Mouse (Mus musculus): ENCODE measurements around the gene Tmx1. TPM values are rescaled to one million over a fixed set of nuclear protein-coding genes. Genes with fewer than 3 reads are reported as not detected.
A peak's percentile ranks its signal among the peaks of the same experiment; 100 is the strongest.

Gene Tmx1
- total RNA-seq, 2 experiments from 2014 or later = 44.9 to 50.3 TPM

DNA sequence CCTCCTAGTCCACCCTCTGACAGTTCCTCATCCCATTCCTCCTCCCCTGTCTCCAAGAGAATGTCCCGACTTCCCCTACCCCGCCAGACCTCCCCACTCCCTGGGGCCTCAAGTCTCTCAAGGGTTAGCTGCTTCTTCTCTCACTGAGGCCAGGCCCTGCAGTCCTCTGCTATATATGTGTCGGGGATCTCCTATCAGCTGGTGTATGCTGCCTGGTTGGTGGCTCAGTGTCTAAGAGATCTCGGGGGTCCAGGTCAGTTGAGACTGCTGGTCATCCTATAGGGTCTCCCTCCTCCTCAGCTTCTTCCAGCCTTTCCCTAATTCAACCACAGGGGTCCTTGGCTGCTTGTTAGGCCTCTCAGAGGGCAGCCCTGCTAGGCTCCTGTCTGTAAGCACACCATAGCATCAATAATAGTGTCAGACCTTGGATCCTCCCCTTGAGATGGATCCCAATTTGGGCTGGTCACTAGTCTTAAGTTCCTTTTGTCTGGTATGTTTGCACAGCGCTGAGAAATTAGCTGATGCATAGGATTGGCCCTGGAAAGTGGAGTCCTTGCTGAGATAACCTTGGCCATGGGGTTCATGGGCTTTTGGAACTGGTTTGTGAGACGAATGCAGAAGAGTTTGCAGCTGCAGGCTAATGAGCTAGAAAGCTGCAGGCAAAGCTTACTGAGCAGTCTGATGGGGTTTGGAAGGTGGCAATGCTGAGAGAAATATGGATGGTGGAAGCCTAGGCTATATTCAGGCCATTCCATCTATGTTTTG lies 34.0 kb downstream of the Tmx1 start:
- DNase-seq = peak; percentile 44 to 61

- DNase-seq = no peak
Measured at GRCm38 (mm10) chr12:70492441-70492840, 39.5 kb downstream of the Tmx1 start.

DNA sequence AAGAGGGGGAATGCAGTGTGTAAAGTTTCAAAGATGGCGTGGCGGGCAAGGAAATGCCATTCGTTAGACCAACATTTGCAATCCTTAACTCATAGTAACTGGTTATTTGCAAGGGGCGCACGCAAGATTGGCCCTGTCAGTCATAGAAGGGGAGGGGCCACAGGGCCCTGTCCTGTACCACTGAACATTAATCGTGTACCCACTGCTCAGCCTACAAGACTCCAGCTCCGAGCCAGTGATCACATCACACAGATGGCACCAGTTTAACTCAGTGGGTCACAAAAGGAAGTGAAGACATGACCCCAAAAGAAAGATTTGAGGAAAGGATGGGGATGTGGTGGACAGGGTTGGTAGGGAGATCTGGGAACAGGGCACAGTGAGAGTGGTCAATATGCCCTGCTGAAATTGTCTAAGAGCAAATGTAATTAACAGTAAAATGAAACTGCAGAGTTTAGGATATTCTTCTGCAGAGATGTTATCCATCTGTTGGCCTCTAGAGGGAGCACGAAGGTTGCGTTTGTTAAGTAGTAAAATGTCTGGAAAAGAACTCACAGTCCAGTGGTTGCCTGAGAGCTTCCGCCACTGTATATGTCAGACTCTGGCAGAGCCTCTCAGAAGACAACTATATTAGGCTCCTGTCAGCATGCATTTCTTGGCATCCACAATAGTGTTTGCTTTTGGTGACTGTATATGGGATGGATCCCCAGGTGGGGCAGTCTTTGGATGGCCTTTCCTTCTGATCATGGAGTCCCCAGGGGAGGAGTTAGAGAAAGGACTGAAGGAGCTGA lies 41.8 kb downstream of the Tmx1 start:
- DNase-seq = peak; percentile 14 to 59

DNA sequence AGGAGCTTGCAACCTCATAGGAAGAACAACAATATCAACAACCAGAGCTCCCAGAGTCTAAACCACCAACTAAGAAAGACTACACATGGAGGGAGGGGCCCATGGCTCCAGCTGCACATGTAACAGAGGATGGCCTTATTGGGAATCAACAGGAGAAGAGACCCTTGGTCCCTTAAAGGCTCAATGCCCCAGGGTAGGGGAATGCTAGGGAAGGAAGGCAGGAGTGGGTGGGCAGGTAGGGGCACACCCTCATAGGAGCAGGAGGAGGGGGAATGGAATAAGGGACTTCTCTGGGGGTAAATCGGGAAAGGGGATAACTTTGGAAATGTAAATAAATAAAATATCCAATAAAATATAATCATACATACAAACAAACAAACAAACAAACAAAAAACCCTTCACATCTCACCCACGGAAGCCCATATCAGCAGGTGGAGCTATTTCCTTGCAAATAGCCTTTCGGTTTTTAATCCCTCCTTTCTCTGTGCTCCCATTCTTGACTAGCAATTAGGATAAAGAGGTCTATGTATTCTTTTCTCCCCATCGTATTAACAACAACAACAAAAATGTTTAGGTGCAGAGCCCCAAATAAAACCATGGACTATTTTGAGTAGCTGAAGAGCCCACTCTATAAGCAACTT lies 42.5 kb downstream of the Tmx1 start:
- DNase-seq = peak in 1 of 2 experiments; percentile 59

DNA sequence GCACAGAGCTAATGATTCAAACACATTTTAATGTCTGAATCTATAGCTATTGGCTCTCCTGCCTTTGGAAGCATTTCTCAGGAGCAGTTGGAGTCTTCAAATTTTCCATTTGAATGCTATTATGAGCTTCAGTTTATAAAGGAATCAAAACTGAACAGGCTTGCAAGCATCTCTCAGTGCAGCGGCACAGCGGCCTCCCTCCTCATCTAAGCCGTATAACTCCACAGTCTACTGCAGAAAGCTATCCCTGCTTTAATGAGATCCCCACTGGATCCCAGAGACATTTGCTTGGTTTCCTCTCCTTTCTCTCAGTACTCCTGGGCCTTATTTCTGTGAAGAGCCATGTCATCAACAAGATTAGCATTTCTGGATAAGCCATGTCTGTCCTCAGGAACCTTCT lies 45.2 kb downstream of the Tmx1 start:
- no peak for DNase-seq

GRCm38 (mm10) chr12:70505971-70506370 lies 53.1 kb downstream of the Tmx1 start:
- DNase-seq = no peak

DNA sequence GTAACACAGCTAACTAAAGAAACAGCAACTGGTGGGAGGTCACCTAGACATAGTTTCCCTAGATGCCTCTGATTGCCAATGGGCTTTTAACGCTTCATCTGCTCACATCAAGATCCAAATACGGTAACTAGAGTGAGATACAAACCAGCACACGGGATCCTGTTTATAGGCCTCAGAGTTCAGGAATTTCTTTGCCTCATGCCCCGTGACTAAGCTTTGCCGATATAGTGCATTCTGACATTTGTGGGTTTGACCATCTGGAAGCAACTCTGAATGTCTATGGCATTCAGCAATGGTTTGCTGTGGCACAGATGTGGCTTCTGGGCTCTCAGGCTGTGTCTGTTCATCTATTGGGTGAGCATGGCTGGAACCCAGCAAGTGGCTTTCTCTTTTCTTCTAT lies 59.1 kb downstream of the Tmx1 start:
- DNase-seq = no peak

- DNase-seq = no peak
Measured at GRCm38 (mm10) chr12:70512431-70512830, 59.5 kb downstream of the Tmx1 start.

Other genes starting within 250 kb of the Tmx1 start
- gene Pygl, start 221.6 kb upstream of the Tmx1 start, total RNA-seq (2021) = 100 to 1,000 TPM; 128 to 179 TPM
- 1 to 10 TPM; 1.3 to 1.5 TPM for gene Trim9, start 105.5 kb upstream of the Tmx1 start, total RNA-seq (2021)

All from adrenal gland, postnatal 36 days (tissue).